Mouse (Mus musculus) brain, embryonic 14.5 days (tissue): Measurements from ENCODE around the gene Ephb1.

Source experiments
- CTCF ChIP-seq: fragments of 200-500 bp; IDR thresholded peaks from 2 replicates; pipeline ENCODE4 v1.5.1; 2012; ENCODE audit warnings: inconsistent platforms, mild to moderate bottlenecking, moderate library complexity, borderline replicate concordance; ENCODE audit not compliant: insufficient read depth, insufficient read length; ENCODE audit errors: extremely low read depth
- POLR2A ChIP-seq: fragments of 200-500 bp; IDR thresholded peaks from 2 replicates; pipeline ENCODE4 v1.6.1; 2012; ENCODE audit warnings: mild to moderate bottlenecking, inconsistent platforms, borderline replicate concordance; ENCODE audit not compliant: poor library complexity, insufficient read depth, insufficient read length, severe bottlenecking; ENCODE audit errors: extremely low read depth

DNA sequence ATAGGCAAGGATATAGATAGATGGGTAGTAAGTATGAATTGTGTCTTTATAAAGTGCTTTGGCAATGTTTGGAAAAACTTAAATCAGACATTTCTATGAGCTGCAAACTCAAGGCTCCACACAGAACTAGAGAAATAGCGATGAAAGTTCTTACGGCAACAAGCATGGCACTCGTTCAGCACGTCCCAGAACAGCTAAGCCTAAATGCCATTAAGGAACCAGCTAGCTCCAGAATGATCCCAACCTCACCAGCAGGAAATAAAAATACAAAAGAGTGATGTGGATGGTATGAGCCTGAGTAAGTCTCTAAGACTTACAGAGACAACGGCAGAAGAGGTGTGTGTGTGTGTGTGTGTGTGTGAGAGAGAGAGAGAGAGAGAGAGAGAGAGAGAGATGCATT is 20.2 kb upstream of the Ephb1 start:
- TF ChIP-seq POLR2A (no peak), CTCF (no peak)
